Mouse (Mus musculus) spleen, embryonic (tissue): Measurements from ENCODE around the gene Rpap3.

Source experiments
- CTCF ChIA-PET: fragments of 350-600 bp; sonication (Branson Sonifier 250); formaldehyde crosslinking; loops from one replicate; lab custom pipeline; 2022; lab: Charles Lee

Gene Rpap3

DNA sequence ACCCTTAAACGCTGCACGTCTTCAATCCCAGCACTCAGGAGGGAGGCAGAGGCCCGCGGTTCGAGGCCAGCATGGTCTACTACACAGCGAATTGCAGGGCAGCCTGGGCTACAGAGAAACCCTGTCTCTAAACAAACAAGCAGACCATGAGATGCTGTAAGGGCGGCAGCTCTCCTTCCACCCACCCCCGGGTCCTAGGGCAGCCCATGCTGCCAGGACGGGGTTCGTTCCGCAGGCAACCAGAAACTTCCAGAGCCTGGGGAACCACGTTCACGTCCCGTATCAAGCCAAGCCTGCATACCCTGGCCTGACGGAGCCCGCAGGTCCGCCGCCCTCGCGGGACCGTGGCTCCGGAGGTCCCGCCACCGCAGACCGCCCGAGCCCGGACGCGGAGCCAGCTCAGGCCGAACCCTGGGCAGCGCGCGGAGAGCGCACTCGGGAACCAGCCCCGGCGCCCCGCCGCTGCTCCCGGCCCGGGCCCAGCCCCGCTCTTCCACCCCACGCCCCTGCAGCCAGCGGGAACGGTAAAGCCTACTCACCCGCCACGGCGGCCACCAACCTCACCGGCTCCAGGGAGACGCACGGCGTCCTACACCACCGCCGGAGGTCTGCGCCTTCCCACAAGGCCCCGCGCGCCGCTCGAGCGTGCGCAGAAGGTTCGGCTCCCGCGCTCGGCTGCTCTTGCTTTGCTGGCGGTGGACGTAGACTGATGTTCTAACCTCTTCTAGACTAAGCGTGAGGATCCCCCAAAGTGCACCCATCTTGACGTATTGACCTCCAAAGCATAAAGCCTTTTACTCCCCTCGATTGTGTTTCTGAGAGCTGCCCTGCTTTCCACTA lies at the start of gene Rpap3:
Gene Rpap3 (minus strand): TSS at position 615 of the 840 bp plus-strand sequence.
- CTCF ChIA-PET, result interaction anchor here (0.9 kb wide), 1 partner anchor 13 kb away, joined by 3 read pairs; no protein-coding TSS in a partner anchor

- CTCF ChIA-PET, result no interaction called here
Observed at GRCm38 (mm10) chr15:97755361-97755760, 49.7 kb upstream of the Rpap3 start.

DNA sequence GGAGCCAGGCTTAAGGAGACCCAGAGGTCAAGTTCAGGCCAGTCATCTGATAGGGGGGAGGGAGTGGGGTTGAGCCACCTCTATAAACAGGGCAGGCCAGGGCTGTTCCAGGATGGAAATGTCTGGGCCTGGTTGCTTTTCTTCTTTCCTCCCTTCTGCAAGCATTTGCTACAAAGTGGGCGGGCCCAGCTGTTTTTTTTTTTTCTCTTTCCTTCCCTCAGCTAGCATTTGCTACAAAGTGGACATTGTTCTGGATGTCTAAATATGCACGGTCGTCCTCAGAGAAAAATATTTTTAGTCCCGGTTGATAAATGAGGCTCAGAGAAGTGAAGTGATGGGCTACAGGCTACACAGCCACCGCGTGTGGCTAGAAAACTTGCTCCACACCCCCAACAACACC lies 48.9 kb upstream of the Rpap3 start:
- CTCF ChIA-PET, result interaction anchor here (0.6 kb wide), 1 partner anchor 522 kb away, joined by 3 read pairs; no protein-coding TSS in a partner anchor

DNA sequence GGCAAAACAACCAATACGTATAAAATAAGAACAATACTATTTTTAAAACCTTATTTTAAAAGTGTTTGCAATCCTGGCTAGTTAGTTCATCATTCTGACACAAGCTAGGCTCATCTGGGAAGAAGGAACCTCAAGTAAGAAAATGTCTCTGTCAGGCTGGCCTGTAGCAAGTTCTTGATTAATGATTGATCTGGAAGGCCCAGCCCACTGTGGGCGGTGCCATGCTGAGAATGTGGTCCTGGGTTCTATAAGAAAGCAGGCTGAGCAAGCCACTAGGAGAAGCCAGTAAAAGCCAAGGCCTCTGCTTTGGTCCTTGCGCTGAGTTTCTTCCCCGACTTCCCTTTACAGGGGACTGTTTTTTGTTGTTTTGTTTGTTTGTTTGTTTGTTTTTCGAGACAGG lies 46.9 kb upstream of the Rpap3 start:
- CTCF ChIA-PET, result no interaction called here

DNA sequence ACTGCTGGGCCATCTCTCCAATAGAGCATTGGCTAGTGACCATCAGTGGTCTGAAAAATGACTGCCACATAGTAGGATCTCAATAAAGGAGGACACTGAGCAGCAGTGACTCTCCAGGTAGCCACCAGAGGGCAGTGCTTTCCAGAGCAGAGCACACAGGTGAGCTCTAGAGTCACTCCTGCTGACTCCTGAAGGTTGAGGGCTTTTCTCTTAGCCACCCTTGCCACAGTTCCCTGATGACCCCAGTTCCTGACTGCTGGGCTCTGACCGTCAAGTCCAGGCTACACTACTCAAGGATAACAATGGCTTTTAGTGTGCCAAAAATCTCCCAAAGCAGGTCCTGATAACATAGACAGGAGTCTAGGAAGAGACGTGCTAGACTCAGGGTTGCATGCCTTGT lies 46.1 kb upstream of the Rpap3 start:
- CTCF ChIA-PET, result interaction anchor here (0.6 to 0.7 kb wide), 2 partner anchors 99 to 1348 kb away, joined by 3 to 4 read pairs; no protein-coding TSS in a partner anchor

GRCm38 (mm10) chr15:97750697-97751096 lies 45.1 kb upstream of the Rpap3 start:
- CTCF ChIA-PET, result interaction anchor here (0.6 kb wide), 1 partner anchor 259 kb away, joined by 3 read pairs; no protein-coding TSS in a partner anchor

DNA sequence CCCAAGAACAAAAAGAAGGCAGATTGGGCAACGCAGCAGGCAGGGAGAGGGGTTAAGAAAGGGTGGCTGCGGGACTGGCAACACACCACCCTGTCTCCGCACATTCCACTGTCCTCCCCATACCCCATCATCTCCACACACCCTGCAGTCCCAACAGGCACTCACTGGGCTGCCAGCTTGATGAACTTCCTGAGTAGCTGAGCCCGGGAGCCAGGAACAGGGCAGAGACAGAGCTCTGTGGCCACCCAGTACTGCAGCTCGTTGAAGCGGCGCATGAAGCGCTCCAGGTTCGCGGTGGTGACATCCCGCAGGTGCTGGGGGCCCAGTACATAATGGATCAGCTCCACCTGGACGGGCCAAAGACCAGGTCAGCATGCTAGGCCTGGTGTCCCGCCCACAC lies 44.2 kb upstream of the Rpap3 start:
- CTCF ChIA-PET, result no interaction called here

DNA sequence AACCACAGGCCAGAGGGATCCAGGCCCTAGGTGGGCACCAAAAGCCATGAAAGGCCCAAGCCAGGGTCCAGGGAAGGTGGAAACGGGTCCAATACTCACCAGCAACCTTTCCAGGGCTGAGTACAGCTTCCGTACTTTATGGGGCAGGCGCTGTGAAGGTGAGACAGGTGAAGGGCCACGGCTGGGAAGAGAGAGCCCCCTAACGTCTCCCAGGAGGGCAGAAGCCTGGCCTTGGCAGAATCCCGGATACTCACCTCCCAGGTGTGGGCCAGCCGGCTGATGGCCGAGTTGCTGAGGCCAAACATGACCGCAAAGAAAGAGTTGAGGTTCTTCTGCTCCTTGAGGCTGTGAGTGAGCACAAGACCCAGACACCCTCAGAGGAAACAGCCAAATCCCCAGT lies 43.8 kb upstream of the Rpap3 start:
- CTCF ChIA-PET, result no interaction called here

GRCm38 (mm10) chr15:97748964-97749363 lies 43.3 kb upstream of the Rpap3 start:
- CTCF ChIA-PET, result no interaction called here

DNA sequence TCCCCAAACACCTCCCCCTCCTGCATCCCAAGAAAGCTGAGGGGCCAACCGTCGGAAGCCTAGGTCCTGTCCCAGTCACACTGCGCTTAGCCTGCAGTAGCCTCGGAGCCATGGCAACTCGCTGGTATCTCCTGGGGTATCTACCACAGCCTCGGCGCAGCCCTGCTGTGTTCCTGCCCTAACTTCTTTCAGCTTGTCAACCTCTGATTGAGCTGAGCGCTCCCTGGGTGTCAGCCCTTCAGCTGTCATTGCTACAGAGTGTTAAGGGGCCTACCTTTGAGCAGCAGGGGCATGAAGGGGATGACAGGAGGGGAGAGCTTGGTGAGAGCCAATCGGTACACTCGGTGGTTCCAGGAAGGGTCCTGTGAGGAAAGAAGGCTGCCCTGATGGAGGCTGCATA lies 42.7 kb upstream of the Rpap3 start:
- CTCF ChIA-PET, result interaction anchor here (0.7 kb wide), 1 partner anchor 1248 kb away, joined by 3 read pairs; no protein-coding TSS in a partner anchor

DNA sequence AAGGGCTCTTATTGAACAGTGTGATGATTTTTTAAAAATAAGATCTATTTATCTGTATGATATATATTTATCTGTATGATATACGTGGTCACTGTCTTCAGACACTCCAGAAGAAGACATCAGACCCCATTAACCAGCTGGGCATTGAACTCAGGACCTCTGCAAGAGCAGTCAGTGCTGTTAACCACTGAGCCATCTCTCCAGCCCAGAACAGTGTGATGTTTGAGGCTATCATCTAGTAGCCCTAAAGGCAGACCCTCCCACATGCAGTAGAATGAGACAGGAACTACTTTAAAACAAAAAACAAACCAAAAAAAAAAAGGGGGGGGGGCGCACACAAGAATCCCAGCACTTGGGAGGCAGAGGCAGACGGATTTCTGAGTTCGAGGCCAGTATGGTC lies 41.9 kb upstream of the Rpap3 start:
- CTCF ChIA-PET, result interaction anchor here (0.7 kb wide), 1 partner anchor 1249 kb away, joined by 3 read pairs; no protein-coding TSS in a partner anchor

DNA sequence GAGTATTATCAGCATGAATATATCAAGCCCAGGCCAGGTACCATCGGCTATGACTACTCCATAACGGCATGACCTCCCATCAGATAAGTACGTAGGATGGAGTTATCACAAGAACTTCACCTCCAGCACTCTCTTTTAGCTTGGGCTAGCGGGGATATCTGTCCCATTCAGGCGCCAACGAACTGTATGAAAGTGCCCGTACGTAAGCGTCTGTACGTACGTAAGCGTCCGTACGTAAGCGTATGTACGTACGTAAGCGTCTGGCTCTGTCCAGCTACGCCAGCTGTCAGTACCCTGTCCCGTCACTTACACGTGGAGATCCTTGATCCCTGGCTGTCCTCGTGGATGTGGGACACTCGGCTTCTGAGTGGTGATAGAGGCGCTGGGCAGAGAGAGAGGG lies 41.1 kb upstream of the Rpap3 start:
- CTCF ChIA-PET, result interaction anchor here (0.6 kb wide), 1 partner anchor 941 kb away, joined by 3 read pairs; no protein-coding TSS in a partner anchor

- CTCF ChIA-PET, result interaction anchor here (0.6 kb wide), 1 partner anchor 941 kb away, joined by 3 read pairs; no protein-coding TSS in a partner anchor
Observed at GRCm38 (mm10) chr15:97746278-97746677, 40.7 kb upstream of the Rpap3 start.

DNA sequence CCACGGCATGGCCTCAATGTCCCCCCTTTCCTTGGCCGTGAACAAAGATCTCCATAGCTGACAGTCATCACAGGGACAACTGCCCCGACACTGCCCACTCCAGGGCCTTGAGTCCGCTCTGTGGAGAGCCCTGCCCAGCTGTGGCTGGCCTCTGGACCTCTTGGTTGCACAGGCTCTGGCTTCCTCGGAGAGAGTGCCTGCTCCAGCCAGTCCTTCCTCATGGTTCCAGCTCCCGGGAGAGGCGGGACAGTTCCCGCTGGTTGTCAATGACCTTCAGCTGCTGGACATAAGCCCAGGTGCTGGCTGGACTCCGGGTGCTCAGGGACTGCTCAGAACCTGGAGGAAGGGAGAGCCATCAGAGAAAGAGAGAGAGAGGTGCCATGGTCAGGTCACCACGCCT lies 39.7 kb upstream of the Rpap3 start:
- CTCF ChIA-PET, result interaction anchor here (0.6 kb wide), 1 partner anchor 1671 kb away, joined by 4 read pairs; no protein-coding TSS in a partner anchor

DNA sequence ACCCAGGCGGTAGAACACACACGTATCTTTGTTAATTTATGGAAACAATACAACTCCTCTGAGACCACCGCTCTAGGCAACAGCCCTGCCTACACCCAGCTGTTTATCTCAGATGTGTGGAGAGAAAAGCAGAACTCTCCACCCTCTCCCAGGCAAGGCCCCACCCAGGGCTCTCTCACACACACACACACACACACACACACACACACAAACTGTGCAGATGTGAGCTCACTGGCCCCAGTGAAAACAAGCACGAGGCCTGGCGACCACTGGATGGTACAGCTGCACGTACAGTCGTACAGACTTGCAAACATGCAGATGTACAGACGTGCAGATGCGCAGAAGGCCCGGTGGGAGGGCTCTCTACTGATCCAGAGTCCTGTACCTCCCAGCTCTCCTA lies 39.3 kb upstream of the Rpap3 start:
- CTCF ChIA-PET, result interaction anchor here (0.6 to 1.1 kb wide), 3 partner anchors 17 to 1671 kb away, joined by 3 to 4 read pairs (median 4); no protein-coding TSS in a partner anchor

DNA sequence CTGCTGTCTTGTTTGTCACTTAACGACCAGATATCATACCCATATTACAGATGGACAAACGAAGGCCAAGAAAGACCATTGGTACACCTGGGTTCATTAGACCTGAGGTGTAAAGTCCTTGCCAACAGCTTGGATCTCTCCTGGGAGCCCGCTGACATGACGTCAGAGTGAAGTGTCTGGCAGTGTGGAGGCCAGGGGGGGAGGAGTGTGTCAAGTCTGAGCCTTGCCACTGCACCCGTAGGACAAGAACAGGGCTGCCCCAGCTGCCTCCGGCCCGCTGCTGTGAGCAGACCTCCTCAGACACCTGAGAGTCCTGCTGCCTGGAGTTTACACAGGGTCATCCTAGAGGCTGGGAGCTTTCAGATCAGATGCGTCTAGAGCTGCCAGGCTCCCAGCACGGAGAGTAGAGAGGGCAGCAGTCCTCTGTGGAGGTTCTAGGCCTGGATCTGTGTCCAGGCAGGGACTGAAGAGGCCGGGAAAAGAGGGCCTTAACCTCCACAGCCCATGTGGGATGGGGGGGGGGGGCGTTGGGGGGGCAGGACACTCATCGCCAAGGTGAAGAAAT lies 38.4 kb upstream of the Rpap3 start:
- CTCF ChIA-PET, result interaction anchor here (1.1 kb wide), 2 partner anchors 16 to 23 kb away, joined by 3 read pairs; partner anchors contain the start of gene Rapgef3

DNA sequence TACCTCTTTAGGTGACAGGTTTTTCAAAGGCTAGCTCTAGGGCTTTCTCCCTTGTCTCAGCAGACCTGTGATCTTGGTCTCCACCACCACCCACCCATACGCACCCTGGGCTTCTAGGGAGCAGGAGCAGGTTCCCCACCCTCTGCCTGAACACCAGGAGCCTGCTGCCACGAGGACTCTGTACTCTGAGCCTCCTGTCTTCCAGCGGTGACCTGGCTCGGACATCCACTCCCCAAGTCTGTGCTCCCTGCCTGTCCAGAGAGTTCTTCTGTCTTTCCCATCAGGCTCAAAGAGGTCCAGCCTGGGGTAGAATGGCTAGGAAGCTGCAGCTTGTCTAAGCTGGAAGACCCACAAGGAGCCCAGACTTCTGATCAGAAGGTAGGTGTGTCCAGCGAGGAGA lies 37.6 kb upstream of the Rpap3 start:
- CTCF ChIA-PET, result interaction anchor here (1.1 kb wide), 1 partner anchor 24 kb away, joined by 3 read pairs; the partner anchor contains the start of gene Rapgef3

DNA sequence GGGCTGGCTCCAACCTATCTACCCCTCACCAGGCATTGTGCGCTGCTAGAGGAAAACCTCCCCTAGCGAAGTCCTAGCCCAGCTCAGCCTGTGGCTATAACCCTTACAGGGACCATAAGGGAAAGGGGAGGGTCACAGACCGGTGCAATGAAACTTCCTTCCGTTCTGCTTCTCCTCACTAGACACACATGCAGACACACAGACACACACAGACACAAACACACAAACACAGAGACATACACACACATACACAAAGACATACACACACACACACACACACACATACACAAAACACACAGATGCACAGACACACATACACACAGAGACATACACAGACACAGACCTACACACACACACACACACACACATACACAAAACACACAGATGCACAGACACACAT lies 37.0 kb upstream of the Rpap3 start:
- CTCF ChIA-PET, result no interaction called here

GRCm38 (mm10) chr15:97742074-97742473 lies 36.4 kb upstream of the Rpap3 start:
- CTCF ChIA-PET, result no interaction called here

DNA sequence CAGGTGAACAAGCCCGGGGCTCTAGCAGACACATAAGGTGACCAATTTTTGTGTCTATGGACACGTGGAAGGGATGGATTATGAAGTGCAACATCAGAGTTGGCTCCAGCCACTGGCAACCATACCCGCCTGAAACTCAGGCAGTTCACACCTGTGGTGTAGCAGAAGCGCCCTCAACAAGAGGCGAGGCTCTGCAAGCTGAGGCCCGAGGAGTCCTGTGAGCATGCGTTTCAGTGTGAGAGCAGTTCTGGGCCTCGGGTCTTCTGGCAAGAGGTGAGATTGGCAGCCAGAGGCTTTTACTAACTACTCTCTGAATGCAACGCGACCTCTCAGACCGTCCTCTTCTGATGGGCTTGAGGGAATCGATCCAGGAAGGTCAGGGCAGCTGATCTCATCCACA lies 36.0 kb upstream of the Rpap3 start:
- CTCF ChIA-PET, result interaction anchor here (0.6 kb wide), 1 partner anchor 108 kb away, joined by 3 read pairs; no protein-coding TSS in a partner anchor

DNA sequence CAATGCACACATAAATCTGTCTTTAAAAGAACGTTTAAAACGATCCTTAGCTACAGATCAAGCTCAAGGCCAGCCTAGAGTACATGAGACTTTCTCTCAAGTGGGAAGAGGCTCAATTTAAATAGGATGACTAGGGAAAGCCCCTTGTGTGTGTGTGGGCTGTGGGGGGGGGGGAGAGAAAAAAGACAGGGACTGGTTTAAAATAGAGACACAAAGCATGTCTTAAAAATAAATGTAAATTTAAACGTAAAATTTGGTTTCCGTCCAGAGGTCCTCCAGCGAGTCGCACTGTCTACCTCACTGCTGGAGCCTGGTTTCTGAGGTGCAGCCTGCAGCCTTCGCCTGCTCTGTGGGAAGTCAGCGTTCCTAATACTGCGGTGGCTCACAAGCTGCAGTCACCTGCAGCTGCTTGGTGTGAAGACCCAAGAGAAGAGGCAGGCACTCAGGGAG lies 34.7 kb upstream of the Rpap3 start:
- CTCF ChIA-PET, result no interaction called here

DNA sequence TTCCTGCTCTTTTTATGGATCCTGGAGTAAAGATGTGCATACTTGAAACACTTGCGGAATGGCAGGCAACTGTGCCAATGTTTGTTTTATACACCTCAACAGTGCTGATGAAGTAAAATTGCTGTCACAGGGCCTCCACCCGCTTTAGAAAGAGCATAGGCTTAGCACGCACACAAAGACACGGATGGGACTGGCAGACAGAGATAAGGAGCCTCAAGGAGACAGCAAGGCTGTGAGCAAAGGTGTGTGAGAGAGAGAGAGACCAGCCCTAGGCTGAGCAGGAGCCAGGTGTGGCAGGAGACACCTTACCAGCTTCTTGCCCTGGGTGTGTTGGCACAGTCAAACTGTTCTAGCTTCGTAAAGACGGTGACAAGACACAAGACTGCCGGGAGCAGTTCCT lies 33.3 kb upstream of the Rpap3 start:
- CTCF ChIA-PET, result no interaction called here
